Mouse (Mus musculus): Measurements from ENCODE around the gene Bach2. TPM values are rescaled to one million over a fixed set of nuclear protein-coding genes. Genes with fewer than 3 reads are reported as not detected.

The Bach2 gene
- polyA plus RNA-seq, 1 experiment from 2014 or later = 21.9 TPM

DNA sequence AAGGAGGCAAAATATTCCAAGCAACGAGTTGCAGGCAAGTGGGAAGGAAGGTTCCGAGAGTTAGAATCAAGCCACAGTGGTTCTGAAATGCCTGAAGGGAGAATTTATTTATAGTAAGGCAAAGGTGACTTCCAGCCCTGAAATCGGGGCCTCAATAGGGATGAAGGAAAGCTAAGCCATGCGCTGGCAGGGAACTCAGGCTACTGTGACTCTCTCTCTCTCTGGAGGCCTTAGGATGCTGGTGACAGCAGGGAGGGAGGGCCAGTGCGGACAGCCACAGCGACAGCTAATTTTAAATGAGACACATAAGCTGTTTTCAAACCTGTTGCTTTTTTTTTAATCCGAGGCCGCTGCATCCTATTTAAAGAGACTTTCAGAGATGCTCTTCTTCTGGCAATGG lies 270.4 kb downstream of the Bach2 start:
- WGBS = 6% methylated on average over 8 of the region's 8 CpGs
- peak; percentile 62 for ATAC-seq
- H3K4me1 ChIP-seq (ENCODE audit: control insufficient read depth, insufficient read depth, low read length) = peaks cover 41% of the 10 kb centered on the region
- no peaks in the 10 kb centered on the region for H3K27me3 ChIP-seq (replicated peaks; ENCODE audit: control insufficient read depth, insufficient read depth, low read length)
- no peaks in the 10 kb centered on the region for H3K9me3 ChIP-seq (replicated peaks; ENCODE audit: control insufficient read depth, low read length)
- H3K4me3 ChIP-seq (ENCODE audit: low read depth, low read length) = no peak overlapping the region
- DNase-seq (ENCODE audit: low spot score) = peak; percentile 80
- H3K4me2 ChIP-seq (ENCODE audit: low read length) = peak overlapping the region; percentile 25; the same call in 1 of the 2 replicates
- peak overlapping the region; percentile 35; the same call in 1 of the 2 replicates for H3K9ac ChIP-seq (ENCODE audit: low read length)
- peak overlapping the region; percentile 76 for H3K27ac ChIP-seq (ENCODE audit: low read depth, low read length)
- peaks cover under 1% of the 10 kb centered on the region; the same call in 1 of the 2 replicates for H3K36me3 ChIP-seq (ENCODE audit: control insufficient read depth, insufficient read depth, low read length)

DNA sequence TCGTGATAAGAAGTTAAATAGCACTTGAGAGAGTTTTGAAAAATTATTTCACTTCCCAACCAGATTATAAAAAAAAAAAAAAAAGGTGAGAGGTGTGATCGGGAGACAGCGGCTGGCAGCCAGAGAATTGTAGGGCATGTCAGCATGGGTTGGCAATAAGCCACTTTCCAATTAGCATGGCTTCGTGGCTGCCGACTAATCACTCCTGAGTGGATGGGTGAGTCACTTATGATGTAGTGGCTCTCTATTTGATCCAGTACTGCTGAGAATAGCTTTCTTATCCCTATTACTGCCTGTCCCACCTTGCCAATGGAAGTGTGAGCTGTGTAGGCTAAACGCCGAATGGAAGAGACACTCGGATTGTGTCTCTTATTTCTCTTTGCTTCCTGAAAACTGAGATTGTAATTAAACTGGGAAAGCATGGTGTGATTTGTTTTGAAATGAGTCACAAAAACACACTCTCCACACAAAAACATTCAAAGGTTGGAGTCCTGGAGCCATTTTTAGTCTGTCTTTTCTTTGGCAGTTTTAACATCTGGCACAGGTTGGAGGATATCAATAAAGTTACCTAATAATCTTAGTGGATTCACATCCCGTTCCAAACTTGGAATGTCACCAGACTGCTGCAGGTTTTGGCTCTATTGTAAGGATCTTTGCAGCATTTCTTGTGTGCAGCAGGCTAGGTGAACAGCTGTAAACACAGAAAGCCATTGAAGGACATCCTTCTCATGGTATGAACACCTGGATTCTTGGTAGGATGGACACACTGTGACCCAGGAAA lies 271.4 kb downstream of the Bach2 start:
- DNase-seq (ENCODE audit: low spot score) = peak; percentile 89
- H3K4me1 ChIP-seq (ENCODE audit: control insufficient read depth, insufficient read depth, low read length) = peaks cover 41% of the 10 kb centered on the region
- 7% methylated on average over 9 of the region's 9 CpGs for WGBS
- no peaks in the 10 kb centered on the region for H3K27me3 ChIP-seq (replicated peaks; ENCODE audit: control insufficient read depth, insufficient read depth, low read length)
- H3K36me3 ChIP-seq (ENCODE audit: control insufficient read depth, insufficient read depth, low read length) = no peaks in the 10 kb centered on the region
- ATAC-seq = peak; percentile 66
- peak overlapping the region; percentile 65 for H3K27ac ChIP-seq (ENCODE audit: low read depth, low read length)
- H3K9me3 ChIP-seq (replicated peaks; ENCODE audit: control insufficient read depth, low read length) = no peaks in the 10 kb centered on the region
- no peak overlapping the region for H3K9ac ChIP-seq (ENCODE audit: low read length)
- no peak overlapping the region for H3K4me3 ChIP-seq (ENCODE audit: low read depth, low read length)
- H3K4me2 ChIP-seq (ENCODE audit: low read length) = peak overlapping the region; percentile 13; the same call in 1 of the 2 replicates

GRCm38 (mm10) chr4:32510940-32511339 lies 272.3 kb downstream of the Bach2 start:
- no peak overlapping the region for H3K4me3 ChIP-seq (ENCODE audit: low read depth, low read length)
- H3K36me3 ChIP-seq (ENCODE audit: control insufficient read depth, insufficient read depth, low read length) = no peaks in the 10 kb centered on the region
- H3K4me1 ChIP-seq (ENCODE audit: control insufficient read depth, insufficient read depth, low read length) = peaks cover 41% of the 10 kb centered on the region
- WGBS = 38% methylated on average over 7 of the region's 7 CpGs
- ATAC-seq (no peak), DNase-seq (ENCODE audit: low spot score) (no peak)
- no peaks in the 10 kb centered on the region for H3K9me3 ChIP-seq (replicated peaks; ENCODE audit: control insufficient read depth, low read length)
- no peak overlapping the region for H3K4me2 ChIP-seq (ENCODE audit: low read length)
- H3K27ac ChIP-seq (ENCODE audit: low read depth, low read length) = no peak overlapping the region
- no peak overlapping the region for H3K9ac ChIP-seq (ENCODE audit: low read length)
- H3K27me3 ChIP-seq (replicated peaks; ENCODE audit: control insufficient read depth, insufficient read depth, low read length) = no peaks in the 10 kb centered on the region

- DNase-seq (ENCODE audit: low spot score) = no peak
- 88% methylated on average over 8 of the region's 8 CpGs for WGBS
These were observed 277.5 kb downstream of the Bach2 start for GRCm38 (mm10) chr4:32516126-32516525.

DNA sequence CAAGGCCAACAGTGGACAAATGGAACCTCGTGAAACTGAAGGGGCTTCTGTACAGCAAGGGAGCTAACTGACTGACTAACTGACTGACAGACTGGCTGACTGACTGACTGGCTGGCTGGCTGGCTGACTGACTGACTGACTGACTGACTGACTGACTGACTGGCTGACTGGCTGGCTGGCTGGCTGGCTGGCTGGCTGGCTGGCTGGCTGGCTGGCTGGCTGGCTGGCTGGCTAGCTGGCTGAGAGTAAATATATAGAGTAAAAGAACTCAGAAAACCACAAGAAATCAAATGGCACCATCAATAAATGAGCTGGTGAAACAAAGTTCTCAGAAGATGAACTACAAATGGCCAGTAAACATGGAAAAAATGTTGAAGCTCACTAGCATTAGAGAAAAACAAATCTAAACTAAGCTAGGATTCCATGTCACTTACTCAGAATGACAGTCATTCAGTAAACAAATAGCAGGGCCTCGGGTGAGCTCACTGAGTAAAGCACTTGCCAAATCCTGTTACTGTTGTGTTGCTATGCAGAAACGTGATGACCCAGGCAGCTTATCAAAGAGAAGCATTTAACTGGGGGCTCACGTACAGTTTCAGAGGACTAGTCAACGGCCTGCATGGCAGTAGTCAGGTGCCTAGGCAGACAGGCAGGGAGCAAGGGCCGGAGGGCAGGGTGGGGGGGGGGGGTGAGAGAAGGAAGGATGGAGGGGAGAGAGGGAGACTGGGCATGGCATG lies 280.4 kb downstream of the Bach2 start:
- 11% methylated on average over 6 of the region's 6 CpGs for WGBS
- Histone ChIP-seq H3K4me3 (ENCODE audit: low read depth, low read length) (no peak overlapping the region), H3K9me3 (replicated peaks; ENCODE audit: control insufficient read depth, low read length) (no peaks in the 10 kb centered on the region), H3K36me3 (ENCODE audit: control insufficient read depth, insufficient read depth, low read length) (no peaks in the 10 kb centered on the region), H3K27me3 (replicated peaks; ENCODE audit: control insufficient read depth, insufficient read depth, low read length) (no peaks in the 10 kb centered on the region), H3K4me2 (ENCODE audit: low read length) (no peak overlapping the region), H3K27ac (ENCODE audit: low read depth, low read length) (peak overlapping the region; percentile 44), H3K4me1 (ENCODE audit: control insufficient read depth, insufficient read depth, low read length) (peaks cover 42% of the 10 kb centered on the region), H3K9ac (ENCODE audit: low read length) (no peak overlapping the region)
- ATAC-seq = peak; percentile 71
- DNase-seq (ENCODE audit: low spot score) = peak; percentile 83

More at GRCm38 (mm10) chr4:32516126-32516525, 277.5 kb downstream of the Bach2 start:
- Histone ChIP-seq H3K36me3 (ENCODE audit: control insufficient read depth, insufficient read depth, low read length) (no peaks in the 10 kb centered on the region), H3K9me3 (replicated peaks; ENCODE audit: control insufficient read depth, low read length) (no peaks in the 10 kb centered on the region), H3K27ac (ENCODE audit: low read depth, low read length) (no peak overlapping the region), H3K9ac (ENCODE audit: low read length) (no peak overlapping the region), H3K4me1 (ENCODE audit: control insufficient read depth, insufficient read depth, low read length) (peaks cover 33% of the 10 kb centered on the region), H3K4me3 (ENCODE audit: low read depth, low read length) (no peak overlapping the region), H3K27me3 (replicated peaks; ENCODE audit: control insufficient read depth, insufficient read depth, low read length) (no peaks in the 10 kb centered on the region), H3K4me2 (ENCODE audit: low read length) (no peak overlapping the region)
- ATAC-seq = no peak

DNA sequence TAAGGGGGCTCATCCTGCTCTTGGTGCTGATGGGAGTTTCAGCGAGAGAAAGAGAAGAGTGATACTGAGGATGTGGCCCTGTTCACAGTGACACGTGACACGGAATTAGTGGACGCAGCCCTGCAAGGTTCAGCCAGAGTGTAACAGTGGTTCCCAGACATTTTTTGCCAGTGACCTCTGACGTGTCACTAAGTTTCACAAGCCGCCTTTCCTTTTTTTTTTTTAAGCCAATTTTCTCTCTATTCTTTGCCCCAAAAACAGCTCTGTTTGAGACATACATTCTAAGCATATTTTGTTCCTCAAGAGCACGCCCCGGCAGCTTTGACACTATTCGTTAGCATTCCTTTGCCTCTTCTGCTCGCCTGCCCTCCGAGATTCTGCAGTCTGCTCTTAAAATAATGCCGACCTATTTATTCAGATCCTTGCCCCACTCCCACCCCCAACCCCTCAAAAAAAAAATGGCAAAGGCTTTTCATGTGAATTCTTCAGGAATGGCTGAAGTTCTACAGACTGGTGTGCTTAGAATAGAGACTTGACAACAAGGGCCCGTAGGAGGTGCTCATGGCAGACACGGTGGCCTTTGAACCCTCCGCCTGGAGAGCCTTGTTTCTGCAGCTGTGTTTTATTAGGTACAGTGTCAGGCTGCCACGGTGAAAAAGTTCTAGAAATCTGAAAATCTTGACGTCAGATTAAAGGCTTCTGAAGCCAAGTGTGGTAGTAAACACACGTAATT lies 282.2 kb downstream of the Bach2 start:
- peaks cover 45% of the 10 kb centered on the region for H3K4me1 ChIP-seq (ENCODE audit: control insufficient read depth, insufficient read depth, low read length)
- ATAC-seq (no peak), DNase-seq (ENCODE audit: low spot score) (no peak)
- no peak overlapping the region for H3K9ac ChIP-seq (ENCODE audit: low read length)
- H3K4me2 ChIP-seq (ENCODE audit: low read length) = no peak overlapping the region
- H3K27me3 ChIP-seq (replicated peaks; ENCODE audit: control insufficient read depth, insufficient read depth, low read length) = no peaks in the 10 kb centered on the region
- H3K4me3 ChIP-seq (ENCODE audit: low read depth, low read length) = no peak overlapping the region
- H3K36me3 ChIP-seq (ENCODE audit: control insufficient read depth, insufficient read depth, low read length) = no peaks in the 10 kb centered on the region
- 22% methylated on average over 18 of the region's 18 CpGs for WGBS
- H3K27ac ChIP-seq (ENCODE audit: low read depth, low read length) = no peak overlapping the region
- H3K9me3 ChIP-seq (replicated peaks; ENCODE audit: control insufficient read depth, low read length) = no peaks in the 10 kb centered on the region

- Histone ChIP-seq H3K4me1 (ENCODE audit: control insufficient read depth, insufficient read depth, low read length) (peaks cover 48% of the 10 kb centered on the region), H3K9ac (ENCODE audit: low read length) (no peak overlapping the region), H3K36me3 (ENCODE audit: control insufficient read depth, insufficient read depth, low read length) (no peaks in the 10 kb centered on the region), H3K27me3 (replicated peaks; ENCODE audit: control insufficient read depth, insufficient read depth, low read length) (no peaks in the 10 kb centered on the region), H3K4me3 (ENCODE audit: low read depth, low read length) (no peak overlapping the region), H3K4me2 (ENCODE audit: low read length) (no peak overlapping the region), H3K27ac (ENCODE audit: low read depth, low read length) (no peak overlapping the region), H3K9me3 (replicated peaks; ENCODE audit: control insufficient read depth, low read length) (no peaks in the 10 kb centered on the region)
- DNase-seq (ENCODE audit: low spot score) (no peak), ATAC-seq (no peak)
- WGBS = 62% methylated on average over 6 of the region's 6 CpGs
These were observed 282.7 kb downstream of the Bach2 start for GRCm38 (mm10) chr4:32521361-32521740.

- WGBS = 51% methylated on average over 2 of the region's 2 CpGs
- Histone ChIP-seq H3K36me3 (ENCODE audit: control insufficient read depth, insufficient read depth, low read length) (no peaks in the 10 kb centered on the region), H3K27me3 (replicated peaks; ENCODE audit: control insufficient read depth, insufficient read depth, low read length) (no peaks in the 10 kb centered on the region), H3K4me3 (ENCODE audit: low read depth, low read length) (no peak overlapping the region), H3K27ac (ENCODE audit: low read depth, low read length) (no peak overlapping the region), H3K9ac (ENCODE audit: low read length) (no peak overlapping the region), H3K4me1 (ENCODE audit: control insufficient read depth, insufficient read depth, low read length) (peaks cover 52% of the 10 kb centered on the region), H3K4me2 (ENCODE audit: low read length) (no peak overlapping the region), H3K9me3 (replicated peaks; ENCODE audit: control insufficient read depth, low read length) (no peaks in the 10 kb centered on the region)
- no peak for DNase-seq (ENCODE audit: low spot score)
- no peak for ATAC-seq
These were observed 283.4 kb downstream of the Bach2 start for GRCm38 (mm10) chr4:32522013-32522412.
